Mouse (Mus musculus): Measurements from ENCODE around the gene Hus1b. TPM values are rescaled to one million over a fixed set of nuclear protein-coding genes. Genes with fewer than 3 reads are reported as not detected.

Hus1b gene
- total and polyA plus RNA-seq, 3 experiments, result 7.3 to 17.8 (median 9.0) TPM

GRCm38 (mm10) chr13:30971047-30971446, 23.5 kb upstream of the Hus1b start:
- in situ Hi-C loops (cut with MboI; ENCODE audit: low pct_ligation_motif_present, low pct_unique_long_range_greater_than_20kb, low sequenced_read_pairs), result no loop called here

GRCm38 (mm10) chr13:30968311-30968710, 20.8 kb upstream of the Hus1b start:
- in situ Hi-C loops (cut with MboI; ENCODE audit: low pct_ligation_motif_present, low pct_unique_long_range_greater_than_20kb, low sequenced_read_pairs), result loop anchor here (10.0 kb wide), 1 partner anchor 414 kb away; no protein-coding TSS in a partner anchor
- peaks cover 0 to 26% of the 10 kb centered on the region in 2 experiments for H3K36me3 ChIP-seq (replicated peaks in 1 of 2; ENCODE audit: control insufficient read depth in 1 of 2, insufficient read depth in 1 of 2, low read length in 1 of 2)
- no peak for TF ChIP-seq HCFC1 (IDR thresholded peaks at IDR 0.05; ENCODE audit: low read depth, low read length)
- no peak for TF ChIP-seq ZNF384 (IDR thresholded peaks at IDR 0.05; ENCODE audit: low read depth, low read length)
- TF ChIP-seq RCOR1 (conservative IDR thresholded peaks at IDR 0.05; ENCODE audit: low read depth, low read length), result no peak
- TF ChIP-seq TBP (conservative IDR thresholded peaks at IDR 0.05; ENCODE audit: low read depth, low read length), result no peak
- TF ChIP-seq USF2 (conservative IDR thresholded peaks at IDR 0.05; ENCODE audit: low read depth, low read length), result no peak
- no peak for TF ChIP-seq IRF4 (IDR thresholded peaks at IDR 0.05; ENCODE audit: low read depth, low read length)
- TF ChIP-seq NRF1 (IDR thresholded peaks at IDR 0.05; ENCODE audit: low read depth, low read length), result no peak
- TF ChIP-seq CHD1 (IDR thresholded peaks at IDR 0.05; ENCODE audit: low read depth, low read length), result no peak
- no peak overlapping the region for H3K4me2 ChIP-seq (ENCODE audit: insufficient read depth, low read depth, poor library complexity, severe bottlenecking)
- no peaks in the 10 kb centered on the region for H3K9me3 ChIP-seq (replicated peaks; ENCODE audit: low read length)
- H3K9ac ChIP-seq (ENCODE audit: insufficient read depth, low read depth), result no peak overlapping the region
- no peak overlapping the region for H3K4me3 ChIP-seq (replicated peaks in 1 of 3; ENCODE audit: low read depth in 2 of 3, low read length in 2 of 3, poor library complexity in 1 of 3)
- DNase-seq (ENCODE audit: extremely low read depth), result no peak
- H3K79me2 ChIP-seq (replicated peaks; ENCODE audit: control insufficient read depth, extremely low read depth, insufficient read depth, poor library complexity, severe bottlenecking), result peaks cover 51% of the 10 kb centered on the region
- H3K4me1 ChIP-seq (ENCODE audit: control insufficient read depth in 1 of 2, insufficient read depth in 2 of 2), result peaks cover 12 to 54% of the 10 kb centered on the region in 2 experiments
- dilution Hi-C loops (cut with MboI; ENCODE audit: extremely low pct_ligation_motif_present, extremely low pct_unique_long_range_greater_than_20kb, low sequenced_read_pairs), result no loop called here
- no peaks in the 10 kb centered on the region for H3K27me3 ChIP-seq (replicated peaks)
- H3K27ac ChIP-seq (ENCODE audit: insufficient read depth, low read depth), result no peak overlapping the region

More at GRCm38 (mm10) chr13:30971047-30971446, 23.5 kb upstream of the Hus1b start:
- no peaks in the 10 kb centered on the region for H3K27me3 ChIP-seq (replicated peaks)
- no peak for DNase-seq (ENCODE audit: extremely low read depth)
- peaks cover 39% of the 10 kb centered on the region for H3K79me2 ChIP-seq (replicated peaks; ENCODE audit: control insufficient read depth, extremely low read depth, insufficient read depth, poor library complexity, severe bottlenecking)
- H3K9ac ChIP-seq (ENCODE audit: insufficient read depth, low read depth), result no peak overlapping the region
- dilution Hi-C loops (cut with MboI; ENCODE audit: extremely low pct_ligation_motif_present, extremely low pct_unique_long_range_greater_than_20kb, low sequenced_read_pairs), result no loop called here
- peaks cover 0 to 14% of the 10 kb centered on the region in 2 experiments for H3K36me3 ChIP-seq (replicated peaks in 1 of 2; ENCODE audit: control insufficient read depth in 1 of 2, insufficient read depth in 1 of 2, low read length in 1 of 2)
- H3K4me1 ChIP-seq (ENCODE audit: control insufficient read depth in 1 of 2, insufficient read depth in 2 of 2), result peaks cover 10 to 48% of the 10 kb centered on the region in 2 experiments
- TF ChIP-seq PAX5 (IDR thresholded peaks at IDR 0.05; ENCODE audit: low read length), result no peak
- TF ChIP-seq ZKSCAN1 (IDR thresholded peaks at IDR 0.05; ENCODE audit: borderline replicate concordance, low read depth, low read length), result no peak
- no peak for TF ChIP-seq MYC (IDR thresholded peaks at IDR 0.05; ENCODE audit: low read depth, low read length)
- TF ChIP-seq USF2 (conservative IDR thresholded peaks at IDR 0.05; ENCODE audit: low read depth, low read length), result no peak
- no peak for TF ChIP-seq TBP (conservative IDR thresholded peaks at IDR 0.05; ENCODE audit: low read depth, low read length)
- no peak for TF ChIP-seq RAD21 (IDR thresholded peaks at IDR 0.05; ENCODE audit: low read depth, low read length)
- TF ChIP-seq MAX (IDR thresholded peaks at IDR 0.05; ENCODE audit: low read length), result no peak
- TF ChIP-seq SMC3 (IDR thresholded peaks at IDR 0.05; ENCODE audit: low read depth, low read length), result no peak
- TF ChIP-seq TCF12 (IDR thresholded peaks at IDR 0.05; ENCODE audit: low read depth, low read length), result no peak
- TF ChIP-seq EP300 (IDR thresholded peaks at IDR 0.05; ENCODE audit: low read length), result no peak
- TF ChIP-seq BHLHE40 (IDR thresholded peaks at IDR 0.05; ENCODE audit: low read depth, low read length), result no peak
- no peaks in the 10 kb centered on the region for H3K9me3 ChIP-seq (replicated peaks; ENCODE audit: low read length)
- H3K27ac ChIP-seq (ENCODE audit: insufficient read depth, low read depth), result no peak overlapping the region
- no peak overlapping the region for H3K4me2 ChIP-seq (ENCODE audit: insufficient read depth, low read depth, poor library complexity, severe bottlenecking)
- H3K4me3 ChIP-seq (replicated peaks in 1 of 3; ENCODE audit: low read depth in 2 of 3, low read length in 2 of 3, poor library complexity in 1 of 3), result no peak overlapping the region
